Mouse (Mus musculus) embryonic stem cell, embryonic (primary cell): ENCODE measurements around the gene Tbx10.

Experiments
- CTCF ChIA-PET, 4 experiments: fragments of 300-600 bp in 2 of 4; fragments of 350-600 bp in 2 of 4; sonication (Branson Sonifier 250); formaldehyde crosslinking; loops; one replicate each; lab custom pipeline; 2022; ENCODE audit warnings: inconsistent platforms in 2 of 4; lab: Charles Lee
- POLR2A ChIA-PET, 4 experiments: fragments of 300-600 bp in 2 of 4; fragments of 350-600 bp in 2 of 4; sonication (Branson Sonifier 250); formaldehyde crosslinking; loops; one replicate each; lab custom pipeline; 2022; ENCODE audit warnings: antibody characterized with exemption in 4 of 4, inconsistent platforms in 1 of 4; lab: Charles Lee

The Tbx10 gene

DNA sequence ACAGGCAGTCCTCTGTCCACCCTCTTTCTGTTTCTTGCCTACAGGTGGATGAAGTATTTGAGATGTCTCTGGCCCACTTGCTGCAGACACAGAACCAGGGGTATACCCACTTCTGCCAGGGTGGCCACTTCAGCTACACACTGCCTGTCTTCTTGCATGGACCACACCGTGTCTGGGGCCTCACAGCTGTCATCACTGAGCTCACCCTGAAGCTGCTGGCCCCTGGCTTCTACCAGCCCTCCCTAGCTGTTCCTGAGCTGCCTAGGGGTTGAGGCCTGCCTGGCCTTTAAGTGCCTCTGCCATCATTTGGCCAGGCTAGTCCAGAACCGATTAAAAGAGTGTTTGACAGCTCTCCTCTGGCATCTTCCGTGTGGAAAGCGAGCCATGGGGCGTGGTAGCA lies 9.2 kb downstream of the Tbx10 start:
- POLR2A ChIA-PET, result interaction anchor here in 3 of 4 experiments (0.7 to 9.8 kb wide), 18 partner anchors 10 to 200 kb away, joined by 3 to 137 read pairs (median 10); partner anchors contain the start of genes Ndufv1 (in 3 of the 3), Acy3 (in 2 of the 3), Gstp2 (in 1 of the 3) and Rad9a (in 1 of the 3)

DNA sequence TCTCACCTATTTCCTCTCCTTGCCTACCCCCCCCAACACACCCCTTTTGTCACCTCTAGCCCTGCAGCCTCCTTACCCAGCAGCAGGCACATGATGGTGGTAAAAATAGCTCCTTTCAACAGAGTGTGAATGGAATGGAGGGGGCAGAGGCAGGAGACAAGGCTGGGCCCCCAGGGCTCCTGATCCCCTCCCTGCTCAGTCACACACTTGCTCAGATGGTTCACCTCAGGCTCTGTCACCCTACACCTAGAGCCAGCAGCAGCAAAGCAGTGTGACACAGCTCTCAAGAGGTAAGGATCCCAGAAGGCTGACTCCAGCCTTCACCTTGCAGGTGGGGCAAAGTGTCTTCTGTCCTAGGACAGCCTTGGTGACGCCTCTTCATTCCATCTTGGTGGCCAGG lies 10.6 kb downstream of the Tbx10 start, which contains the start of gene Doc2g:
Gene Doc2g, plus strand, starts transcription at position 202 of the 400 bp plus-strand sequence.
- CTCF ChIA-PET, result interaction anchor here (0.6 to 2.5 kb wide), 8 partner anchors 8 to 234 kb away, joined by 3 to 10 read pairs (median 4); partner anchors contain the start of gene Ndufv1 (in 2 of the 4)
- POLR2A ChIA-PET, result interaction anchor here in 3 of 4 experiments (0.6 to 9.8 kb wide), 20 partner anchors 9 to 679 kb away, joined by 3 to 137 read pairs (median 4); partner anchors contain the start of genes Ndufv1 (in 3 of the 3), Gstp2 (in 2 of the 3) and Cdk2ap2 (in 1 of the 3)

More for the DNA sequence above, 9.2 kb downstream of the Tbx10 start:
- CTCF ChIA-PET, result interaction anchor here (0.7 to 4.3 kb wide), 8 partner anchors 11 to 59 kb away, joined by 3 to 37 read pairs (median 8); partner anchors contain the start of genes Ndufv1 (in 2 of the 4) and Acy3 (in 1 of the 4)

DNA sequence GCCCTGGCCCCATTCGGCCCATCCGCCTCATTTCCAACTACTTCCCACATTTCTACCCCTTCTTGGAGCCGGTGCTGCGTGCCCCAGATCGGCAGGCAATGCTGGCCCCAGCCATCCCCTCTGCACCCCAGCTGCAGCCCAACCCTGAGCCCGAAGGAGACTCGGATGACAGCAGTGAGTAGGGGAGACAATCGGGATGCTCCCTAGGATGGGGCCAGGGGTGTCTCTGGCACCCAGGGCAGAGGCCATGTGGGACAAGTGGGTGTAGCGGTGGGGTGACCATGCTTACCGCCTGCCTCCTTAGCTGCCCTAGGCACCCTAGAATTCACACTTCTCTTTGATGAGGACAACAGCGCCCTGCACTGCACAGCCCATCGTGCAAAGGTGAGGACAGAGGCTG lies 11.1 kb downstream of the Tbx10 start:
- POLR2A ChIA-PET, result interaction anchor here in 3 of 4 experiments (0.7 to 9.8 kb wide), 14 partner anchors 8 to 118 kb away, joined by 3 to 137 read pairs (median 4); partner anchors contain the start of genes Ndufv1 (in 3 of the 3), Gstp2 (in 2 of the 3) and Ndufs8 (in 1 of the 3)
- CTCF ChIA-PET, result interaction anchor here (0.6 to 2.5 kb wide), 8 partner anchors 8 to 85 kb away, joined by 3 to 10 read pairs (median 4); partner anchors contain the start of gene Ndufv1 (in 2 of the 4)

DNA sequence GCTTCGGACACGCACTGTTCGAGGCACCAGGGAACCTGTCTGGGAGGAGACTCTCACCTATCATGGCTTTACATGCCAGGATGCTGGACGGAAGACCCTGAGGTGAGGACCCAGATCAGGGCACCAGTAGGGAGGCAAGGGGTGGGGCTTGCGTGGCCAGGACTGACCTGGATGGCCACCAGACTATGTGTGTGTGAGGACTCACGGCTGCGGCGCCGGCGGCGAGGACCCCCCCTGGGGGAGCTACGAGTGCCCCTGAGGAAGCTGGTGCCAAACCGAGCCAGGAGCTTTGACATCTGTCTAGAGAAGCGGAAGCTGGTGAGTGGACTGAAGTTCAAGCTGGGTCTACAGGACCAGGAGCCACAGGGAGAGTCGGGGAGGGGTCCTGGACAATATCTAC lies 11.8 kb downstream of the Tbx10 start:
- POLR2A ChIA-PET, result interaction anchor here in 3 of 4 experiments (0.6 to 9.8 kb wide), 14 partner anchors 8 to 221 kb away, joined by 3 to 137 read pairs (median 4); partner anchors contain the start of genes Ndufv1 (in 3 of the 3), Gstp2 (in 2 of the 3) and Ndufs8 (in 1 of the 3)
- CTCF ChIA-PET, result interaction anchor here (0.6 to 1.7 kb wide), 5 partner anchors 8 to 85 kb away, joined by 3 to 6 read pairs (median 3); partner anchors contain the start of gene Ndufv1 (in 1 of the 4)

DNA sequence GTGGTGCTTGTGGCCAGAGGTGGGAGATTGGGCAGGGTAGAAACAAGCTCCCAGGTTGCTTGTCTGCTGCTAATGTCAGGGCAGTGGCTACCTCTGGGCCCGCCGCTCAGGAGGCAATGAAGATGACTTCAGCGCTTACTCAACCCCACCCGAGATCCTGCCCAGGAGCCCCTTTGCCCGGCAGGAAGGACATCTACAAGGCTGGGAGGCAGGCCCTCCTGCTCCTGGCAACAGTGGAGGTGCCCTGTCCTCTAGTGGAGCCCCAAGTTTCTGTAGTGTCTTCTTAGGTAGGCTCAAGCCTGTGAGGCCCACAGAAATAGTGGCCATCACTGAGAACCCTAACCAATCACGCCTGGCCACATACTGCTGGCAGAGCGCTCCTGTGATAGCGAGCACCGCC lies 12.5 kb downstream of the Tbx10 start:
- ChIA-PET POLR2A (interaction anchor here (0.7 to 6.9 kb wide), 10 partner anchors 7 to 304 kb away, joined by 3 to 79 read pairs (median 4); partner anchors contain the start of genes Gstp2 (in 2 of the 4), Ndufv1 (in 1 of the 4) and Rad9a (in 1 of the 4)), CTCF (interaction anchor here in 3 of 4 experiments (0.5 to 1.7 kb wide), 5 partner anchors 7 to 1950 kb away, joined by 3 to 6 read pairs (median 4); partner anchors contain the start of genes Ndufv1 (in 1 of the 3) and Unc93b1 (in 1 of the 3))

DNA sequence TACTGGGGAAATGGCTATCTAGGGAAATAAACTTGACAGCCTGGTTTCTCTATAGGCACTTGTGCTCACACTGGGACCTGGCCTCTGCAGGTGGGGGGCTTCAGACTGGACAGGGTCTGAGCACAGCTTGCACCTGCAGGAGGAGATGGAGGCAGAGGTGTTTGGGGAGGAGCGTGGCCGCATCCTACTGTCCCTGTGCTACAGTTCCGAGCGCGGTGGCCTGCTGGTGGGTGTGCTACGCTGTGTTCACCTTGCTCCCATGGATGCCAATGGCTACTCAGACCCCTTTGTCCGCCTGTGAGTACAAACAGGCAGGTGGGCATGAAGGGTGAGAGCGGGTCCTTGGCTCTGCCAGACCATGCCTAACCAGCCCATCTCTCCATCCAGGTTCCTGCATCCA lies 13.4 kb downstream of the Tbx10 start:
- ChIA-PET POLR2A (interaction anchor here in 2 of 4 experiments (0.6 to 1.7 kb wide), 3 partner anchors 17 to 404 kb away, joined by 3 to 7 read pairs (median 5); no protein-coding TSS in a partner anchor), CTCF (no interaction called here)

DNA sequence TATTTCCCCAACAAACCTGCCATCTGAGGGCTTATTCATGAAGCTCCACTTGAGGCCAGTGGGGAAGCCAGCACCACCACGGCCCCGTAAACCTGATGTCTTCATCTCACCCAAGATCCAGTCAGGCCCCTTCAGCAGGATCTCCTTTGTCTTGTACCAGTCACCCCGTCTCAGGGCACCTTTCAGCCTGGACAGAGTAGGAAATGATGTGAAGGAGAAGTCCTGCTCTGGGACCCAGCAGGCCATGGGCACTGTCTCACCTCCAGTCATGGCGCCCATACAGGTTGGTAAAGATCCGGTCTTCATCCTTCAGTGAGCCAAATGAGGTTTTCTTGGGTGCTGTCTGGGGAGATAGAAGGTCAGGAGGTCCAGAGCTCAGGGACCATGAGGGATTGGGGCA lies 18.5 kb downstream of the Tbx10 start:
- CTCF ChIA-PET, result interaction anchor here in 2 of 4 experiments (0.6 to 5.3 kb wide), 5 partner anchors 8 to 410 kb away, joined by 3 to 71 read pairs (median 4); partner anchors contain the start of genes Gm49405 (in 1 of the 2) and Nudt8 (in 1 of the 2)
- POLR2A ChIA-PET, result interaction anchor here (0.5 to 6.0 kb wide), 19 partner anchors 9 to 698 kb away, joined by 3 to 137 read pairs (median 5); partner anchors contain the start of genes Gm49405 (in 3 of the 4), Nudt8 (in 3 of the 4), Cdk2ap2 (in 2 of the 4) and Doc2g (in 2 of the 4)

DNA sequence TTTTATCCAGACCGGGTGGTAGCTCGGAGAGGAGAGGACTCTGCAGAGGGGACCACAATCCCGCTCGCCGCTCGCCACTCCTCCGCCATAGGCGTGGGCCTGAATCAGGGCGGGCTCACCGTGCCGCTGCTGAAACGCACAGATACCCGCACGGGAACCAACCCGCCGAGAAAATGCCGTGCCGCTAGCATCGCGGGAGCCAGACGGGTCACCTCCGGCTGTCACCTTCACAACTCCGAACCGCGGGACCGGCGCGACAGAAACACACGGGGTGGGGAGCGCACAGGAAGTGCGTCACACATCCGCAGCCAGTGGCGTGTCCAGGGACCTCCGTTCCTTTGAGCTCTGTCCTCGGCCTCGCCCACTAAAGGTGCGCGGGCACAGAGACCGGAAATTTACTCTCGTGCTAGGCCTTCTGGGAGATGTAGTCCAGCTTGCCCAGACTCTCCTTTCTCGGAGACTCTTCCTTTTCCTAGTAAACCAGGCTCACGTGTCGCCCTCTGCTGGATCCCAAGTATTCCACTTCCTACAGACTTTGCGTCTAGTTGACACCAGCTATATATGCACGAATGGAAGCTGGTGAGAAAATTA lies 20.0 kb downstream of the Tbx10 start, which contains the start of gene Ndufv1:
Gene Ndufv1, minus strand, starts transcription at position 375 of the 591 bp plus-strand sequence.
- CTCF ChIA-PET, result interaction anchor here (0.5 to 5.3 kb wide), 105 partner anchors 8 to 576 kb away, joined by 3 to 71 read pairs (median 5); partner anchors contain the start of genes Gm49405 (in 3 of the 4), Gstp2 (in 3 of the 4), Nudt8 (in 3 of the 4) and Acy3 (in 2 of the 4)
- POLR2A ChIA-PET, result interaction anchor here (0.5 to 6.0 kb wide), 114 partner anchors 8 to 915 kb away, joined by 3 to 137 read pairs (median 5); partner anchors contain the start of genes Gstp2 (in 4 of the 4), Acy3 (in 3 of the 4), Doc2g (in 3 of the 4) and Gm49405 (in 3 of the 4)

DNA sequence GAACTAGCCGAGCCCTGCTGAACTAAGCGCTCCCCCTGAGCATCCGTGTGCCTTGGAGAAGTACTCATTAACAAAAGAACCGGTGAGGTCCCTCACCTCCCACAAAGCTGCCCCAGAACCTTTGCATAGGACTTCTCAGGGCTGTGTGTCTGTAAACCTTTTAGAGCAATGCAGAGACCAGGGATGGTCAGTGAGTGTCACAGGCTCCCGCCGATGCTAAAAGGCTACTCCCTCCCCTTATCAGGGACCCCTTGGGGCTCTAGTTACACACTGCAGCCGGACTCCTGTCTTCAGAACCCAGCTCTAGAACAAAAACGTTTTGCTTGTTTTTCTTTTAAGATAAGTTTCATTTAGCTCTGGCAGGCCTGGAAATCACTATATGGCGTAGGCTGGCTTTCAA lies 20.5 kb downstream of the Tbx10 start:
- POLR2A ChIA-PET, result interaction anchor here (0.5 to 6.0 kb wide), 117 partner anchors 8 to 915 kb away, joined by 3 to 137 read pairs (median 5); partner anchors contain the start of genes Gstp2 (in 4 of the 4), Acy3 (in 3 of the 4), Doc2g (in 3 of the 4) and Gm49405 (in 3 of the 4)
- CTCF ChIA-PET, result interaction anchor here (0.5 to 5.3 kb wide), 102 partner anchors 8 to 1592 kb away, joined by 3 to 71 read pairs (median 5); partner anchors contain the start of genes Gm49405 (in 3 of the 4), Gstp2 (in 3 of the 4), Nudt8 (in 3 of the 4) and Acy3 (in 2 of the 4)

DNA sequence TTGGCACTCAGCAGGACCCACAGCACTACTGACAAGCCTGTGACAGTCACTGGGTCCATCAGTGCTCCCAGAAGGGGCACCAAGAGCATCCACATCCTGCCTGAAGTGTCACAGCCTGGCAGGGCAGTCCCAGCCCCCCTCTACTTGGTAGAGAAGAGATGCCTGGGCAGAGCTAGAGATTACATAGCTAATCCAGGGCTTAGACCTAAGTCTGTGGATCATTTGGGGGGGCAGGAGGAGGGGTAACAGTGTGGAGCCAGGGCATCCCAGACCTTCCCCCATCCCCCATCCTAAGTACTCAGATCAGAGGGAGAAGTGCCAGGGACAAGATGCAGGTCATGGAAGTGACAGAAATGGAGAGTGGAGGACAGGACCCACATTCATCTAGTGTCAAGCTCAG lies 22.2 kb downstream of the Tbx10 start:
- ChIA-PET CTCF (interaction anchor here in 1 of 4 experiments (1.2 to 2.3 kb wide), 5 partner anchors 15 to 240 kb away, joined by 3 to 5 read pairs (median 4); partner anchors contain the start of gene Gstp2), POLR2A (interaction anchor here (0.6 to 6.0 kb wide), 12 partner anchors 8 to 366 kb away, joined by 3 to 79 read pairs (median 4); partner anchors contain the start of genes Gstp2 (in 3 of the 4), Gm49405 (in 2 of the 4), Nudt8 (in 2 of the 4) and Doc2g (in 1 of the 4))

DNA sequence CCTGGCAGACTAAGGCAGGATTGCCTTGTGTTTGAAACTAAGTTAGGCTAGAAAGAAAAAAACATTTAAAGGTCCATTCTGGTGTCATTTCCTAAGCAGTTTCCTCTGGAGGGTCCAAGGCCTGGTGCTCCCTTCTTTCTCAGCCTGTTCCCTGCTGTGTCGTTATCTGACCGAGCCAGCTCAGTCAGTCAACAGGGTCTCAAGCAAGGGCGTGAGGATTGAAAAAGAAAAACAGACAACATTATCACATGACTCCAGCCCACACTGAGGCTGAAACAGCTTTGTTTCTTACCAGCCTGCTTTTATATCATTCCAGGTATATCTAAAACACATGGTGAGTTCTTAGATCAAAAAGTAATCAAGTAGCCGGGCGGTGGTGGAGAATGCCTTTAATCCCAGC lies 23.1 kb downstream of the Tbx10 start:
- ChIA-PET POLR2A (interaction anchor here (0.6 to 2.5 kb wide), 14 partner anchors 12 to 1073 kb away, joined by 3 to 14 read pairs (median 4); partner anchors contain the start of genes Gstp2 (in 4 of the 4), Gm49405 (in 1 of the 4), Ndufs8 (in 1 of the 4) and Nudt8 (in 1 of the 4)), CTCF (interaction anchor here in 1 of 4 experiments (1.2 to 2.3 kb wide), 4 partner anchors 27 to 239 kb away, joined by 3 to 5 read pairs (median 4); partner anchors contain the start of gene Gstp2)

DNA sequence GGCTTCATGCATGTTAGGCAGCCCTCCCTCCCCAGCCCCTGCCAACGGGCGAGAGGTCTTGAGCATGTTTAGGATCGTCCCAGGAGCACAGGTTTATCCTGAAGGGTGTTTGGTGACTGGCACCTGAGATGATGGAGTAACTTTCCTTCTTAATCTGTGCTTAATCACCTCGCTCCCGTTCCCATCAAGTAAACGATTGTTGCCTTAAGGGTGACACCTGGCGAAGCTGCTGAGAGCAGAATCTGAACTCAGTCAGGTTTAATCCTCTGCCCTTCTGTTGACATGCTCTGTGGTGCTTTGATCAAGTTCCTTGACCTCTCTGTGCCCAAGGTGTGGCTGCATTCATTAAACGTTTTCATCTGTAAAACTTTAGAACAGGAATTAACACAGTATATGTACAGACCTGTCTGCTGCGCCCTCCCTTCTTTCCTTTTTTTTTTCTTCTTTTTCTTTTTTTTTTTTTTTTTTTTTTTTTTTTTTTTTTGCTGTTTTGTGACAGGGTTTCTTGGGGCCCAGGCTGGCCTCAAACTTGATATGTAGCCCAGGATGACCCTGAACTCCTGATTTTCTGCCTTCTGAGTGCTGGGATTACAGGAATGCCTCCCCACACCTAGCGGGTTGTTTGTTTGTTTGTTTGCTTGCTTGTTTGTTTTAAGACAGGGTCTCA lies 25.5 kb downstream of the Tbx10 start:
- ChIA-PET CTCF (interaction anchor here (0.6 to 2.0 kb wide), 23 partner anchors 18 to 244 kb away, joined by 3 to 39 read pairs (median 7); partner anchors contain the start of genes Gstp2 (in 3 of the 4), Gm49405 (in 2 of the 4), Nudt8 (in 2 of the 4) and Gstp1 (in 1 of the 4)), POLR2A (interaction anchor here in 3 of 4 experiments (0.6 to 6.4 kb wide), 27 partner anchors 9 to 309 kb away, joined by 3 to 62 read pairs (median 4); partner anchors contain the start of genes Gstp1 (in 3 of the 3), Gstp2 (in 3 of the 3), Acy3 (in 2 of the 3) and Nudt8 (in 2 of the 3))

DNA sequence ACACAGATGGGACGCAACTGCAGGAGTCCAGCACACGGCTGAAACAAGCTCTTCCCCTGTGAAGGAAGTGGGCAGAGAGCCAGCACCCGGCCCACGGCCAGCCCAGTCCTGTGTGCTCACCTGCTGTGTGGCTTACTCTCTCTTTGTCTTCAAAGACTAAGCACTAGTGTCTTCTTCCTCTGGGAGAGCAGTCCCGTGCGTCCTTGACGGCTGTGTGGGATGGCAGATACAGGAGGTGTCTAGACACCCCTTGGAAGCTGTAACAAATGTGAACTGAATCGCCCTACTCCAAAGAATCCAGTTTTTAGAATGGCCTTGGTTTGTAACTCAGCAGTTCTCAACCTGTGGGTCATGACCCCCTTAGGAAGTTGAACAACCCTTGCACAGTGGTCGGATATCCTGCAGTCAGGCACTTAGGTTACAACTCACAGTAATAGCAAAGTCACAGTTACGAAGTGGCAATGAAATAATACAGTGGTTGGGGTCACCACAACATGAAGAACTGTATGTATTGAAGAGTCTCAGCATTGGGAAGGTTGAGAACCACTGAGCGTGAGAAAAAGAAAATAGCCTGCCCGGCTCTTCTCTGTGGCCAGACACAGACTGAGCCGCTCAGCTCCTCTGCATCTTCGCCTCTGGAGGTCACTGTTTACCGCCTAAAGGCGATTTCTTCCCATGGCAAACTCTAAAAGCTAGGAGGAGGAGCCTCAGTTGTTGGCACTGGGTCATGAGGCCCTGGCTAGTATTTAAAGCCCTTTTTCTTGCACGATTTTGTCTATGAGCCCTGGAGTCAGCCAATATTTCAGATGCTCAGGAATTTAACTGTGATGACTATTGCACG lies 26.4 kb downstream of the Tbx10 start:
- ChIA-PET POLR2A (interaction anchor here (0.6 to 6.4 kb wide), 41 partner anchors 11 to 310 kb away, joined by 3 to 62 read pairs (median 4); partner anchors contain the start of genes Gstp1 (in 3 of the 4), Gstp2 (in 3 of the 4), Nudt8 (in 3 of the 4) and Acy3 (in 2 of the 4)), CTCF (interaction anchor here (0.6 to 2.0 kb wide), 54 partner anchors 15 to 594 kb away, joined by 3 to 39 read pairs (median 4); partner anchors contain the start of genes Gstp2 (in 4 of the 4), Cdk2ap2 (in 2 of the 4), Gm49405 (in 2 of the 4) and Nudt8 (in 2 of the 4))

DNA sequence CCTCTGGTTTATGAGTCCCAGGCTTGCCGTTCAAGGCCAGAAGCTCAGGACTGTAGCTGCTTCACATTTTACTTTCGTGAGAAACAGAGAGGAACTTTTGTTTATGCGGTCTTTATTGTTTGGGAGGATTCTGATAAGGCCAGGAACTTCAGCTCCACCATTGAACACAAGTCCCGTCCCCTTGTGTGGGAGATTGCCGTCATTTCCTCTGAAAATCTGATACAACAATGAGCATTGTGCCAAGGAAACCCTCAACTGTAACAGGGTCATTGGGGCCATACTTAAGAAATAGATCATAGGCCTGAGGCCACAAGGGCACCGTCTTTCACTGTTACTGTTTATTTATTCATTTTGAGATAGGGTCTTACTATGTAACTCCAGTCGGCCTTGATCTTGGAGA lies 30.6 kb downstream of the Tbx10 start:
- CTCF ChIA-PET, result no interaction called here
- POLR2A ChIA-PET, result interaction anchor here in 3 of 4 experiments (0.7 to 6.4 kb wide), 8 partner anchors 8 to 24 kb away, joined by 3 to 62 read pairs (median 4); partner anchors contain the start of genes Ndufv1 (in 3 of the 3), Gstp1 (in 1 of the 3) and Gstp2 (in 1 of the 3)

DNA sequence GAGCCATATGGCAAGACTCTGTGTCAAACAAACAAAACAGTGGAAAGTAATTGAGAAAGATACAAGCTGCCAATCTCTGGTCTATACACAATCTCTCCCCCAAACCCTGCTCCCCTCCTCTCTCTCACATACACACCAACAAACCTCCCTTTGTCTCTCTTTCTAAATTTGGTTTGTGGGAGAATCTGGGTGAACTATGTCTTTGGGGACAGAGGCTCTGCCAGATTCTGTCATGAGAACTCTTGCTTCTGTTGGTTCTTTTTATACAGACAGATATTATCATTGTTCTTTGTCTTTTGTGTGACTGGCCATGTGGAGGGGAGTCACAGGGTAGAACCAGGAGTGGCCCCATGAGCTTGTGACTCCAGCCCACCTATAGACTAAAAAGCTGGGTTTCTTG lies 35.0 kb downstream of the Tbx10 start:
- ChIA-PET CTCF (interaction anchor here in 2 of 4 experiments (1.4 to 1.8 kb wide), 2 partner anchors 15 to 201 kb away, joined by 3 to 5 read pairs; partner anchors contain the start of gene Ndufv1 (in 1 of the 2)), POLR2A (interaction anchor here in 2 of 4 experiments (1.0 to 10.0 kb wide), 6 partner anchors 10 to 22 kb away, joined by 4 to 98 read pairs (median 8); partner anchors contain the start of genes Gstp2 (in 2 of the 2) and Gstp1 (in 1 of the 2))
